Mouse (Mus musculus): ENCODE measurements at regions not wholly inside any gene's neighbourhood (a gene's known extent, or its start where the extent isn't known, plus 50 kb on each side); places are given as distances from the start of the nearest gene placed in this dataset.

GRCm38 (mm10) chr17:66233451-66233951 lies 110.2 kb downstream of the Ddx11 start:
- Histone ChIP-seq H3K27me3 (ENCODE audit: control insufficient read depth, insufficient read depth, low read length) (no peaks in the 10 kb centered on the region), H3K4me1 (replicated peaks; ENCODE audit: control insufficient read depth, insufficient read depth, low read length) (no peaks in the 10 kb centered on the region), H3K36me3 (ENCODE audit: control insufficient read depth, insufficient read depth, low read length) (no peaks in the 10 kb centered on the region), H3K4me3 (ENCODE audit: control insufficient read depth, insufficient read depth, low read length) (no peak overlapping the region), H3K27ac (ENCODE audit: control insufficient read depth, insufficient read depth, low read length) (no peak overlapping the region)
- TF ChIP-seq CTCF (IDR thresholded peaks at IDR 0.05; ENCODE audit: borderline replicate concordance, control insufficient read depth, extremely low read depth, insufficient read depth, low read length, poor library complexity) (no peak), POLR2A (IDR thresholded peaks at IDR 0.05; ENCODE audit: control insufficient read depth, extremely low read depth, insufficient read depth, low read length, poor library complexity) (no peak)
- 41% methylated on average over 12 of the region's 12 CpGs for WGBS
- no peak for DNase-seq

GRCm38 (mm10) chr17:66234432-66234831 lies 111.1 kb downstream of the Ddx11 start:
- WGBS, result 81% methylated on average over 19 of the region's 19 CpGs
- TF ChIP-seq CTCF (IDR thresholded peaks at IDR 0.05; ENCODE audit: borderline replicate concordance, control insufficient read depth, extremely low read depth, insufficient read depth, low read length, poor library complexity) (no peak), POLR2A (IDR thresholded peaks at IDR 0.05; ENCODE audit: control insufficient read depth, extremely low read depth, insufficient read depth, low read length, poor library complexity) (no peak)
- H3K4me3 ChIP-seq (ENCODE audit: control insufficient read depth, insufficient read depth, low read length), result no peak overlapping the region
- H3K27me3 ChIP-seq (ENCODE audit: control insufficient read depth, insufficient read depth, low read length), result no peaks in the 10 kb centered on the region
- no peak for DNase-seq
- H3K27ac ChIP-seq (ENCODE audit: control insufficient read depth, insufficient read depth, low read length), result no peak overlapping the region
- H3K4me1 ChIP-seq (replicated peaks; ENCODE audit: control insufficient read depth, insufficient read depth, low read length), result no peaks in the 10 kb centered on the region
- no peaks in the 10 kb centered on the region for H3K36me3 ChIP-seq (ENCODE audit: control insufficient read depth, insufficient read depth, low read length)

DNA sequence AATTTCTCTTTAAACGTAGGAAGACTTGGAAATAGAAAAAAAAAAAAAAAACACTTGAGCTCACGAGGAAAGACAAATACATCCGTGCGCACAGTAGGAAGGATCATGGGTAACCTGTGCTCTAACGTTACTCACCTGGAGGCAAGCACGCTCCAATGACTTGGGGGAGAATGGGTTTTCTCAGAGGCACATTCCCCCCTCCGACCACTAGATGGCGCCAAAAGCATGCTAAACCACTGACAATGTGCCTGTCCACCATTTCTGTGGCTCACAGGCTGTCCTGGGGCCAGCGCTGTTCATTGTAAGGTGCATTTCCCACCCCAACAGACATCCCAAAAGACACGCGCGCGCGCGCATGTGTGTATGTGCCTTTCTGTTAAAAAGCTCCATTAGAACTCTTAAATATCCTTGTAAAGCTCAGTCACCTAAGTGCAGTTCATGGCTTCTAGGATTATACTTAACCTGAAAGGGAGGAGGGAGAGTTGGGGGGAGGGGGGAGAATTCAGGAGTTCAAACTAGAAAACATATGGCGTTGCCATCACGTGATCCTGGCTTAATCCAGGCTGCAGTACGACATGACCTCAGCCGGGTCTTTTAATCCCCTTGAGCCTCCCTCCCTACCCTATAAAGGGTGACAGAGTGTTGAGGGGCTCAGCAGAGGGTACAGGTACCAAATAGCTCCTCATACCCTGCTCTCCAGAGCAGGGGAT lies 111.9 kb downstream of the Ddx11 start:
- peak; percentile 77 for DNase-seq
- peak; percentile 91; the same call in 1 of the 2 replicates for TF ChIP-seq CTCF (IDR thresholded peaks at IDR 0.05; ENCODE audit: borderline replicate concordance, control insufficient read depth, extremely low read depth, insufficient read depth, low read length, poor library complexity)
- no peak for TF ChIP-seq POLR2A (IDR thresholded peaks at IDR 0.05; ENCODE audit: control insufficient read depth, extremely low read depth, insufficient read depth, low read length, poor library complexity)
- H3K27ac ChIP-seq (ENCODE audit: control insufficient read depth, insufficient read depth, low read length), result no peak overlapping the region
- no peak overlapping the region for H3K4me3 ChIP-seq (ENCODE audit: control insufficient read depth, insufficient read depth, low read length)
- WGBS, result 10% methylated on average over 19 of the region's 19 CpGs
- H3K36me3 ChIP-seq (ENCODE audit: control insufficient read depth, insufficient read depth, low read length), result no peaks in the 10 kb centered on the region
- no peaks in the 10 kb centered on the region for H3K27me3 ChIP-seq (ENCODE audit: control insufficient read depth, insufficient read depth, low read length)
- H3K4me1 ChIP-seq (replicated peaks; ENCODE audit: control insufficient read depth, insufficient read depth, low read length), result no peaks in the 10 kb centered on the region

DNA sequence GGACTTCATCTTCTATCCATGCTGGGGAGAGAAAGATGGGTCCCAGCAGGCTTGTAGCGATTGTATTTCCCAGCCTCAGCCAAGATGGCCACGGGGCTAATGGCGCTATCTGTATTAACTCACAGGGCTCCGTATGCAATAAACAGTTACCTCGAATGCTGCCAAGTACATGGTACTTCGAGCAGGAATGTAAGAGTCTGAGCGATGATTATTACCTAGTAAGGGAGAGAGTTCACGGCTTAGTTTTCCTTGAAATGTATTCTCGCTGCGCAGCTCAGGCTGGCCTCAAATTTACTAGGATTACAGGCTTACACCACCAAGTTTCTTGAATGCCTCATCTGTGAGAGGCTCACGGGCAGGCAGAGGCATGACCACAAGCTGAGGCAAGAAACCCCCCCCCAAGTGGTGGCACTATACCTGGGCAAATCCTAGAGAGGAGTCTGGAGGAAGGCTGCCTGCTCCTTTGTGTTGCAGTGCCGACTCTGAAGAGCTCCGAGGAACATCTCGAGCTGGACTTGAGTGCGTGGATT lies 112.6 kb downstream of the Ddx11 start:
- TF ChIP-seq CTCF (IDR thresholded peaks at IDR 0.05; ENCODE audit: borderline replicate concordance, control insufficient read depth, extremely low read depth, insufficient read depth, low read length, poor library complexity) (no peak), POLR2A (IDR thresholded peaks at IDR 0.05; ENCODE audit: control insufficient read depth, extremely low read depth, insufficient read depth, low read length, poor library complexity) (no peak)
- H3K4me1 ChIP-seq (replicated peaks; ENCODE audit: control insufficient read depth, insufficient read depth, low read length), result no peaks in the 10 kb centered on the region
- DNase-seq, result no peak
- no peak overlapping the region for H3K27ac ChIP-seq (ENCODE audit: control insufficient read depth, insufficient read depth, low read length)
- no peaks in the 10 kb centered on the region for H3K36me3 ChIP-seq (ENCODE audit: control insufficient read depth, insufficient read depth, low read length)
- 91% methylated on average over 15 of the region's 15 CpGs for WGBS
- no peaks in the 10 kb centered on the region for H3K27me3 ChIP-seq (ENCODE audit: control insufficient read depth, insufficient read depth, low read length)
- no peak overlapping the region for H3K4me3 ChIP-seq (ENCODE audit: control insufficient read depth, insufficient read depth, low read length)

DNA sequence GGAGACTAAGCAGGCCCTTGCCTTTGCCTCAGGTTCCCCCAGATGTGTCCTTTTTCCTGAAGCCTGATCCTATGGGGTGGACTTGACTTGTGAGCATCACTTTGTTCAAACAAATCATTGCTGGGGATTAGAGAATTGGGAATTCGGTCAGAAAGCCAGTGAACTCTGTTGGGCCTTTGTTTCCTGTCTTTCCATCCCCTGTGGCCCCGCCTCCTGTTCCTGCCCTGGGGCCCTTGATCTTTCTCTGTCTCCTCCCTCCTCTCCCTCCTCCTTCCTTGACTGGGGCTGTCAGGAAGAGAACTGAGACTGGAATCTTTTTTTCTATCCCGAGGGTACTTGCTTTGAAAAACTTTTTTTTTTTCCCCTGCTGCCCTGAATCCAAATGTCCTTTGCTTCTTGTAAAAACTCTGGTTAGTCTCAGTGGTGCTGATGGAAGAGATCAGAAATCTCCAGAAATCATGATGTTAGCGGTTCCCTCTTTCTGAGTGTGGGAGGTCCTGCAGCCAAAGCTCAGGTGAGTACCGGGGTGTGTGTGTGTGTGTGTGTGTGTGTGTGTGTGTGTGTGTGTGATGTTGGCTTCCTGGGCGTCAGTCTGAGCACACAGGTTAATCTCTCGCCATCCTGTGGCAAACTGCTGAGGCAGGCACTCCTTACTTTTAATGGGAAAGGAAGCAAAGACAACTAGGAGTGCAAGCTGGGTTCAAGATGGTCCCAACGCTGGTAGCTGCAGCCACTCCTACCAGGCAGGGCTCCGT lies 118.7 kb downstream of the Ddx11 start:
- Histone ChIP-seq H3K4me3 (ENCODE audit: control insufficient read depth, insufficient read depth, low read length) (no peak overlapping the region), H3K4me1 (replicated peaks; ENCODE audit: control insufficient read depth, insufficient read depth, low read length) (no peaks in the 10 kb centered on the region), H3K36me3 (ENCODE audit: control insufficient read depth, insufficient read depth, low read length) (no peaks in the 10 kb centered on the region), H3K27me3 (ENCODE audit: control insufficient read depth, insufficient read depth, low read length) (no peaks in the 10 kb centered on the region), H3K27ac (ENCODE audit: control insufficient read depth, insufficient read depth, low read length) (no peak overlapping the region)
- WGBS, result 44% methylated on average over 9 of the region's 9 CpGs
- DNase-seq, result no peak
- TF ChIP-seq CTCF (IDR thresholded peaks at IDR 0.05; ENCODE audit: borderline replicate concordance, control insufficient read depth, extremely low read depth, insufficient read depth, low read length, poor library complexity), result no peak
- no peak for TF ChIP-seq POLR2A (IDR thresholded peaks at IDR 0.05; ENCODE audit: control insufficient read depth, extremely low read depth, insufficient read depth, low read length, poor library complexity)

GRCm38 (mm10) chr17:66244183-66244582 lies 120.9 kb downstream of the Ddx11 start:
- WGBS, result 96% methylated on average over 14 of the region's 14 CpGs
- H3K4me1 ChIP-seq (replicated peaks; ENCODE audit: control insufficient read depth, insufficient read depth, low read length), result no peaks in the 10 kb centered on the region
- H3K27ac ChIP-seq (ENCODE audit: control insufficient read depth, insufficient read depth, low read length), result no peak overlapping the region
- DNase-seq, result no peak
- TF ChIP-seq POLR2A (IDR thresholded peaks at IDR 0.05; ENCODE audit: control insufficient read depth, extremely low read depth, insufficient read depth, low read length, poor library complexity) (no peak), CTCF (IDR thresholded peaks at IDR 0.05; ENCODE audit: borderline replicate concordance, control insufficient read depth, extremely low read depth, insufficient read depth, low read length, poor library complexity) (no peak)
- H3K27me3 ChIP-seq (ENCODE audit: control insufficient read depth, insufficient read depth, low read length), result no peaks in the 10 kb centered on the region
- no peaks in the 10 kb centered on the region for H3K36me3 ChIP-seq (ENCODE audit: control insufficient read depth, insufficient read depth, low read length)
- H3K4me3 ChIP-seq (ENCODE audit: control insufficient read depth, insufficient read depth, low read length), result no peak overlapping the region

Data from thymus, adult 2 months (tissue).